Mouse (Mus musculus): Measurements from ENCODE around the gene Lbp. TPM values are rescaled to one million over a fixed set of nuclear protein-coding genes. Genes with fewer than 3 reads are reported as not detected.
A peak's percentile ranks its signal among the peaks of the same experiment; 100 is the strongest.

Gene Lbp
- total RNA-seq (2021) = 1 to 10 TPM; 1.6 to 2.7 TPM

DNA sequence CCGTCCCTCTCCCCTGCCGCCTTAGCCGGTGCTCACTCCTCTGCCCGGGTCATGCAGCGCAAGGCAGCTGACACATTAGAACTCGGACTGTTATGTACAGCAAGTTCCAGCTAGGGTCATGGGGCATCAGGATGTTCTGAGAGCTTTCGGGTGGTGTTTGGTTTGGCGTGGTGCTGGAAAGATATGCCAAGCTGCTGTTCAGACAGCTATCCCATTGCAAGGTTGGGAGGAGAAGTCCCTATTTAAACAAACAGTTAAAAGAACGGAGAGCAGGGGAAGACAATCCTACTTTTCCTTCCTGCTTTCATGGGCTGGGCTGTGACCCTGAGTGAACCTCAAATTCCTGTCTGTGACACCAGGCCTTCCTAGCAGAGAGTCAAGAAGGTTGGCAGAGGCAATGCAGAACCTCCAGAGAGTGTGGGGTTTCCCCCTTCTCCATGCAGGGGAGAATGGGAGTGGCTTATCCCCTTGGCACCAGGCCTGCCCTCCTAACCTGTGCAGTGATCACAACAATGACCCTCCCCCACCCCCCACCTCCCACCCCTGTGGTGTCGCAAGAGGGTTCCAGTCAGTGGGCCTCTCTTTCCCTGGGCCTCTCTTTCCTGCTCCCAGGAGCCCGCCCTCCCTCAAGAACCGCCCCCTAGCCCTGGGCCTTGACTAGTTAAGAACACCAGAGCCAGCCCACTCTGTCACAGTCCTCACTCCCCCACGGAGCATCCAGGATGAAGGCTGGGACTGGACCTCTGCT, at the start of gene Lbp:
Lbp (plus strand) TSS at position 546 of the 748 bp plus-strand sequence.
- intact Hi-C loops (cut with DNase I) = no loop called here

DNA sequence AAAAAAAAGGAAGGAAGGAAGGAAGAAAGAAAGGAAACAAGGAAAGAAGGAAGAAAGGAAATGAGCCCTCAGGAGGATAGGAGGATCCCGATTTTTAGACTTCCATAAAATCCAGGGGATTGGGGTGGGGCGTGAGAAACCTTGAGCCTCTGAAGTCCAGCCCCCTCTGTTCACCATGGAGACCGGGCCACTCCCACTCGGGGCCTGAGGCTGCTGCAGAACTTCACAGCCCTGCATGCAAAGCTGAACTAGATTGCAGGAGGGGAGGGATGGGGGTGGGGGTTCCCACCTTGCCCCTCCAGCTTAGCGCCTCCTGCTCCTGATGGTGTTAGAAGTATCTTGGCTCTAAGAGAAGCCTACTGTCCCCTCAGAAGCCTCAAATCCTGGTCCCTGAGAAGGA, 49.4 kb upstream of the Lbp start:
- DNase-seq (ENCODE audit: low spot score in 2 of 2) = no peak
- intact Hi-C loops (cut with DNase I) = no loop called here

More for the DNA sequence above, at the start of gene Lbp:
- DNase-seq (ENCODE audit: low spot score in 2 of 2) = no peak

DNA sequence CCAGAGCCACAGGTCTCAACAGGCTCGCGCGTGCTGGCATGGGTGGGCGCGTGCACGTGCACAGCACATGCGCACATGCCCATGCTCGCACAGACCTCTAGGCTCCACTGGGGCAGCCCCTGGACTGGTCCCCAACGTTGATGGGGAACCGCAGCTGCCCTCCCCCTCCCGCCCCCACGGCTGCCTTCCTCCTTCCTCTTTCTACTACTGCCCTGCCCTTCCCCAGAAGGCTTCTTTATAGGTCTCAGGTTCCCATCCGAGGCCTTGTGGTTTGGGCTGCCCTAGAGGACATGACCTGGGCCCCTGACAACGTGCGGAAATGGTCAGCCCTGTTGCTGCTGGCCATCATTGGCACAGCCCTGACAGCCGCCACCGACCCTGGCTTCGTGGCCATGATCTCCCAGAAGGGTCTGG, 48.3 kb upstream of the Lbp start, which contains the start of gene Bpi:
Bpi (plus strand) TSS at position 90 of the 414 bp plus-strand sequence.
- intact Hi-C loops (cut with DNase I) = loop anchor here (2.0 kb wide), 1 partner anchor 49 kb away; no protein-coding TSS in a partner anchor

DNA sequence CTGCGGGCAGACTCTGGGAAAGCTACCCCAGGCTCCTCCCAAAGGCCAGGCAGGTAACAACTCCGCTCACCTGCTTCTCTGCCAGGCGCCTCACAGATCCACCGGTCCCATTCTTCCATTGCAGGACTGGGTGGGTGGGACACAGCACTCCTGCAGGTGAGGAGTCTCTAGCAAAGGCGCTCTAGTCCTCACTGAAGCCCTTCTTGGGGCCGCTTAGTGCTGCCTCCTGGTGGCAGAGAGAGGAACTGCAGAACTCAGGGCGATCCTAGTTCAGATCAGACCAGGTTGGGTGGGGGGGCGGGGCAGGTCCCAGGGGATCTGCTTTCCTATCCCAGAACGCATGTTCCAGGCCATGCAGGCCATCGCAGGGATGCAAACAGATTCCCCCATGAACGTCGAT, 47.5 kb upstream of the Lbp start:
- peak in 1 of 2 experiments; percentile 46 for DNase-seq (ENCODE audit: low spot score in 2 of 2)
- intact Hi-C loops (cut with DNase I) = loop anchor here (2.0 kb wide), 1 partner anchor 50 kb away; no protein-coding TSS in a partner anchor

More for the DNA sequence above, 48.3 kb upstream of the Lbp start, which contains the start of gene Bpi:
- no peak for DNase-seq (ENCODE audit: low spot score in 2 of 2)

DNA sequence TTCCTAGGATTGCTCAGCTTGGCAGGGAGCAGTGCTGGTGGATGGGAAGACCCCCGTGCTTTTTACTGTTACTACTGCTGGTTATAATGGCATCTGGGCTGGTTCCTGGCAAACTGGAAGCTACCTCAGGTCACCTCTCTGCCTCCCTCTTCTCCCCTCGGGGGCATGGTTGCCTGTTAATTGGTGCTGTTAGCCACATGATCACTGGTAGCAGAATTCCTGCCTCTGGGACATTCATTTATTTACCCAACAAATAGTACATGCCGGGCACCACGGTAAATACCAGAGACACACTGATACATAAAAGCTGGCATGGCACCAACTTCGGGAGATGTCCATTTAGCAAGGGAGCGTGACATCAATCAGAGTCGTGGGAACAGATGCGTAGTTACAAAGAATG, 46.8 kb upstream of the Lbp start:
- DNase-seq (ENCODE audit: low spot score in 2 of 2) = no peak

DNA sequence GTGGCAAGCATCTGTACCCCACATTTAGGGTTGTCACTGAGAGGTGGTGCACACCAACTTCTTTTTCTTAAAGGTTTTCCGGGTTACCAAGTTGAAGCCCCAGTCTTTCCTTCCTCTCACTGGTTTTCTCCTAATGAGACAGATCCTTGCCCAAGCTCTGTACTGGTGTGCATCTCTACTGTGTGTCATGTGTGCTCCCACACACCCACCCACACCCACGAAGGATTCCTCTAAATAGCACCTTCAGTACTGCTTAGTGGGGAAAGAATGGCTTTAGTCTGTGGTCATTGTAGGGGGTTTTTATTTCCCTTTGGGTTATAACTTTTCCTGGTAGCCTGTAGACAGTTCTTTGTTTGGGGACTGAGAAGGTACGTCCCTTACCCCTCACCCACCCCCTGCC, 41.4 kb upstream of the Lbp start:
- intact Hi-C loops (cut with DNase I) = no loop called here
- DNase-seq (ENCODE audit: low spot score in 2 of 2) = peak in 1 of 2 experiments; percentile 65

More for the DNA sequence above, 46.8 kb upstream of the Lbp start:
- intact Hi-C loops (cut with DNase I) = loop anchor here (2.0 kb wide), 1 partner anchor 51 kb away; no protein-coding TSS in a partner anchor

DNA sequence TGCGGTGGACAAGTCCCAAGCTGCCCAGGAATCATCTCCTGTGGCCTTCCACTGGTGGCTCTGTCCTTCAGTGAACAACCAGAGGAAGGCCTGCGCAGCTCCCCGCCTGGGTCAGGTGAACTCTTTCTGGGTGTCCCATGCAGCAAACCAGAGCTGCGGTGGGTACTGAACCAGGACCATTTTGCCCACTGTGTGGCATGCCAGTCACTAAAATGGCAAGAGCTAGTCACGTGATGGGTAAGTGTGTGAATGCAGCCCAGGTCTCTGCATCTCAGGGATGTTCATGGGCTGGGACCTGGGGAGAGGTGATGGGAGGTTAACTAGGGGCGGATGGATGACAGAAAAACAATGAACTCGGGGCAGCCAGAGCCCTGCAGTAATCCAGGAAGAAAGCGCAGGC, 36.3 kb upstream of the Lbp start:
- no peak for DNase-seq (ENCODE audit: low spot score in 2 of 2)
- intact Hi-C loops (cut with DNase I) = no loop called here

DNA sequence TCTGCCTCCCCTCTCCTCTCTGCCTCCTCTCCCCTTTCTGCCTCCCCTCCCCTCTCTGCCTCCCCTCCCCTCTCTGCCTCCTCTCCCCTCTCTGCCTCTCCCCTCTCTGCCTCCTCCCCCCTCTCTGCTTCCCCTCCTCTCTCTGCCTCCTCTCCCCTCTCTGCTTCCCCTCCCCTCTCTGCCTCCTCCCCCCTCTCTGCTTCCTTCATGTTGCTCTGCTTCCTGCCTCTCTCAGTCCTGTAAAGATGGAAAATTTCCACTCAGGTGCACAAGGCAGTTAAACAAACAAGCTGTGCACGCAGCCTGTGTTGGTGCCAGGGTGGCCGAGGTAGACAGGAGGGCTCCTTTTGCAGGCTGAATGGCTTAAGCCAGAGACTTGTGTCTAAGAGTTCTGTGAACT, 32.6 kb upstream of the Lbp start:
- no peak for DNase-seq (ENCODE audit: low spot score in 2 of 2)
- intact Hi-C loops (cut with DNase I) = no loop called here

DNA sequence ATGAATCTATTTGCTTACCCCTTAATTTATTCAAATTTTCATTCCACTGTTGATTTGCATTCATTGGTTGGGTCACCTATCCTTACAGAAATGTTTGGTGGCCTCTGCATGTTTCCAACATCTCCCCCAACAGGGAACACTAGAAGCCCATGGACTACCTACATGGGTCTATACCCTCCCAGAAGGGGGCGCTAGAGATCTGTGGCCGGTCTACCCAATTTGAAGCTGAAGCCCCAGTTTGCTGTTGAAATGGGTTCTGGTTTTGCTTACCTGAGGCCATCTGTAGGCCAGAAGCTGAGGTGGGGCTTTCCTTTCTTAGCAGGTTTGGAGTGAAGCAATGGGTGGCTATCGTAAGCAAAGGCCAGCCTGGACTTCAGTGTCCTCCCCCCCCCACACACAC, 30.9 kb upstream of the Lbp start:
- intact Hi-C loops (cut with DNase I) = no loop called here

DNA sequence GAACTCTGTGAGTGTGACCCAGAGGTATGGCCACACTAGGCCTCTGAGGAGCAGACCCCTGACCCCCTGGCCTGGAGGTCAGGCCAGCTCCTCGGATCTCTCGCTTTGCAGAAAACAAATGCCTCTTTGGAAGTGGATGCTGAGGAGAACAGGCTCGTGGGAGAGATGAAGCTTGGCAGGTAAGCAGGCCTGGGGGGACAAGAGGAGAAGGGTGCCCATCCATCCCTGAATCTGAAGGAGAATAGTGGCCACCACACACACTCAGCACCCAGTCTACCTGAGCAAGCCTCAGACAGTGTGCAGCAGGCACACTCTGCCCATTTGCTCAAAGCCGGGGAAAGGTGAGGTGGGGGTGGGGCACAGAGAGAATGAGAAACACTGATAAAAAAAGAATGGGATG, 30.5 kb upstream of the Lbp start:
- intact Hi-C loops (cut with DNase I) = no loop called here
- no peak for DNase-seq (ENCODE audit: low spot score in 2 of 2)

More for the DNA sequence above, 30.9 kb upstream of the Lbp start:
- DNase-seq (ENCODE audit: low spot score in 2 of 2) = no peak

DNA sequence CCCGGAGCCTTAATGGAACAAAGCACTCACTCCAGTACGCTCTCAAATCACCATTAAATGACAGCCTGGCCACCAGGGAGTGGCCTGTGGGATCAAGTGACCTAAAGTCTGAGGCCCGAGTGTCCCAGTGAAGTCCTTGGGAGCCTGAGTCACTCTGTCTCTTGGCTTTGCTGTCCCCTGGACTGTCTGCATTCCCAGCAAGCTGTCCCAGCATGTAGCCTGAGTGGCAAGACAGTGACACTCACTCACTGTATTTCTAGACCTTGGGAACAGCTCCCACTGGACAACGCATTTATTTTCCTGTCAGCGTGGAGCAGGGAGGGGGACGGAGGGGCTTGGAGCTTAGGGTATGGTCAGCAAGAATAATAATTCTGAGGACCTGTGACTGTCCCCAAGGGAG, 29.8 kb upstream of the Lbp start:
- DNase-seq (ENCODE audit: low spot score in 2 of 2) = no peak
- intact Hi-C loops (cut with DNase I) = no loop called here

DNA sequence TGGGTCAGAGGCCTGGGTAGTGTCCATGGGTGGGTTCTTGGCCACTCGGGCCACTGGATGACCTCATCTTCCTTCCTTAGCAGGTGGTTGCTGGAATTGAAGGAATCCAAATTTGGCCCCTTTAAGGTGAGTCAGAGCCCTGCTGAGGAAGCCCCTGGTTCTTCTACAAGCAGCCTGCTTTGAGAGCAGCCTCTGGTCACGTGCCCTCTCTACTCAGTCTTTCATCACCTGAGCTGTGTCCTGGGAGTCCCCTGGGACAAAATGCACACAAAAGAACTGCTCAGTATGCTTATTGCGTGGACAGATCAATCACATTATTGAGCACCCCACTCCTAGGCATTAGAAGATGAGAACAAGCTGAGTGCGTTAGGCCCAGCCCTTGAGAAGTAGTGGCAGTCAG, 29.4 kb upstream of the Lbp start:
- intact Hi-C loops (cut with DNase I) = no loop called here
- DNase-seq (ENCODE audit: low spot score in 2 of 2) = no peak

DNA sequence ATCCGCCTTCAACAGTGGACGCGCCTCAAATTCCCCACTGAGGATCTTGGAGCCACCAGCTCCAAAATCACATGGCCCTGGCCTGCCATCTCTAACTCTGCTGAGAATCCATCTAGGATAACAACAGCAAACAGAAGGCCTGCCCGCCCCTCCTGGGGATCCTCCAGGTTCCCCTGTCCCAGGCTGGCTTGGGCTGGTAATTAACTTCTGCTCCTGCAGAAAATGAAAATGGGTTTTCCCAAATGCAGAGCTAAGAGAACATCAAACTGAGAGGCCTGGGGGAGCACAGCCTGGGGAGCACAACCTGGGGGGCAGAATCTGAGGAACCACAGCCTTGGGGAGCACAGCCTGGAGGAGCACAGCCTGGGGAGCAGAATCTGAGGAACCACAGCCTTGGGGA, 26.6 kb upstream of the Lbp start:
- no peak for DNase-seq (ENCODE audit: low spot score in 2 of 2)
- intact Hi-C loops (cut with DNase I) = loop anchor here (5.0 kb wide), 1 partner anchor 63 kb away; no protein-coding TSS in a partner anchor

DNA sequence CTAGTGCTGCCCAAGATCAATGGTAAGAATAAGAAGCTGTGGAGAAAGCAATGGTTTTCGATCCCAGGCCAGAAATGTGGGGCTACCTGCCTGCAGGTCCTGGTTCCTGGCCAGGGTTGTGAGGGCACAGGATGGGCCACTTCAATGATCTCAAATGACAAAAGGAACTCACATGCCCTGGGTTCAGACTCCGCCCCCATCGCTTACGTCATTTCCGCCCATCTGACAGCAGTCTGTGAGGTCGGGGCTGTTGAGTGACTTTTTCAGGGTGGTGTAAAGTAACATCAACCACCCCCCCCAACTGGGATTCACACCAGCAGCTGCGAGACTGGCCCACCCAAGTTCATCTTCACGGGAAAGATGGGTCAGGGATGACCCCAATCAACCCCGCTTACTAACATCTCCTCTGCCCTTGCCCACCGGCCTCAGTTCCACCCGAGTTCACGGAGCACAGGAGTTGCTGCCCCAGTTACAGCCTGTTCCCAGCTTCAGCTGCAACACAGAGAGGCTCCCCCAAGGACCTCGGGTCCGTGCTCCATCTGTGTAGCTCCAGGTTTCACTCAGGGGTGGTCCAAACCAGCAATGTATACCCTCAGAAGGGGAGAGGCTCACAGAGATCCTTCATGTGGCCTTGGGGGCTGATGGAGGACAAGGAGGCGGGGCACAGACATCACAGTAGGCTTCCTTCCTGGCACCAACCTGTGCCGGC, 24.6 kb upstream of the Lbp start:
- DNase-seq (ENCODE audit: low spot score in 2 of 2) = no peak
- intact Hi-C loops (cut with DNase I) = loop anchor here (5.0 kb wide), 1 partner anchor 61 kb away; no protein-coding TSS in a partner anchor

DNA sequence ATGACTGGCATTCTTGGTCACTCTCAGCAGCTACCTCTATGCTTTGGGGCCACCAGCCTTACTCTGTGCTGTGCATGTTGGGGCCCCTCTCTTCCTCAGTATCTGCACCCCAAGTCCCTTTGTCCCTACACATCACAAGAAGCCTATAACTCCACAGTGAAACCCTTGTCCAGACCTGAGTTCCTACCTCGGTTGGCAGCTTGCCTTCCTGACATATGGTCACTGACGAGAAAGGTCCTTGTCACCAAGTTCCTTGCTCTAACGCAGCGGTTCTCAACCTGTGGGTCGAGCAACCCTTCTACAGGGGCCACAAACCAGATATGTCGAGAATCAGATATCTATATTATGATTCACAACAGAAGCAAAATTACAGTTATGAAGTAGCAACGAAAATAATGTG, 23.2 kb upstream of the Lbp start:
- intact Hi-C loops (cut with DNase I) = loop anchor here (5.0 kb wide), 1 partner anchor 59 kb away; no protein-coding TSS in a partner anchor

DNA sequence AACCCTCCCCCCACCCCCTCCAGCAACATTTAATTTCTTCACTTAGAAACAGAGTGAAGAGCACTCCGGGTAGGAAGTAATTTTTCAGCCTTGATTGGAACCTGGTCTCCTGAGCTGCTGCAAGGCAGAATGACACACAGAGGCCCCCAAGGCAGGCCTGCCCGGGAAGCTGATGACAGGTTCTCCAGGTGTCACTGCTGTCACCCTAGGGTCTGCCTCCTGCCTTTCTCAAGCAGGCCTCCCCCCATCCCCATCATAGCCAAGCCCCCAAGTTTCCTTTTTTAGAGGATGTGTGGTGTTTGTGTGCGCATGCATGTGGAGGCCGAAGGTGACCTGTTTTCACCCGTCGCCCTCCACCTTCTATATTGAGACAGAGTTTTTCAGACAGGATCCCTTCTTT, 22.5 kb upstream of the Lbp start:
- intact Hi-C loops (cut with DNase I) = loop anchor here (5.0 kb wide), 1 partner anchor 59 kb away; no protein-coding TSS in a partner anchor

More for the DNA sequence above, 23.2 kb upstream of the Lbp start:
- DNase-seq (ENCODE audit: low spot score in 2 of 2) = no peak

DNA sequence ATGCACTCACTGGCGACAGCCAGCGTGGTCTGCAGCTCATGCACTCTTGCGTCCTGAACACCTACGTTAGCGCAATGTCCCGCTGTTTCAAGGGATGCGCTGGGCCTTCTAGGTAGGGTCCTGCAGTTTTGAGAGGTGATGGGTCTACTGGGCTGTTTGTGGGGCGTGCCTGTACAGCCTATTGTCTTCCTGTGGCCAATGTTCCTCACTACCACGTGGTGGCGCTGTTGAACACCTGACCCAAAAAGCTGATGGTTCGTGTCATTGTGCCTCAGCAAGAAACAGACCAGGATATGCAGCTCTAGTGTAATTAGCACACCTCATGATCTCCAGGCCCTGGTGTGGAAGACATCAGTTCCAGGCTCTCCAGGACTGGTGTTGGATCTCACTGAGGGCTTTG, 21.7 kb upstream of the Lbp start:
- intact Hi-C loops (cut with DNase I) = loop anchor here (5.0 kb wide), 1 partner anchor 58 kb away; no protein-coding TSS in a partner anchor
- peak; percentile 26 to 43 for DNase-seq (ENCODE audit: low spot score in 2 of 2)

More for the DNA sequence above, 22.5 kb upstream of the Lbp start:
- DNase-seq (ENCODE audit: low spot score in 2 of 2) = no peak

DNA sequence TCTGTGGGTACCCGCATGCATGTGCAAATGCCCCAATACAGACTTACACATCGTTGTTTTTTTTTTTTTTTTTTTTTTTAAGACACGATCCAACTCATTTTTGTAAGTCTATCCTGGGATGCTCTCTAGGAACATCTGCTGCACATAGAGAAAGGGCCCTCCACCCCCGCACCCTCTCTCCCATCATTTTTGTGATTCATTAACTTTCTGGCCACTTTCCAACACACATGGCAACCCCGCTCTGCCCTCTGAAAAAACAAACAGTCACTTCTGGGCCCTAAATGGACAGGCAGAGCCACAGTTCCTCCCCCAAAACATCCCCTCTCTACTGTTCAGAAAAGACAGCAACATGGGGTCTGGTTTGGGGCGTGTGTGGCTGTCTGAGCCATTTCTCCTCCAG, 20.6 kb upstream of the Lbp start:
- peak in 1 of 2 experiments; percentile 43 for DNase-seq (ENCODE audit: low spot score in 2 of 2)
- intact Hi-C loops (cut with DNase I) = no loop called here

DNA sequence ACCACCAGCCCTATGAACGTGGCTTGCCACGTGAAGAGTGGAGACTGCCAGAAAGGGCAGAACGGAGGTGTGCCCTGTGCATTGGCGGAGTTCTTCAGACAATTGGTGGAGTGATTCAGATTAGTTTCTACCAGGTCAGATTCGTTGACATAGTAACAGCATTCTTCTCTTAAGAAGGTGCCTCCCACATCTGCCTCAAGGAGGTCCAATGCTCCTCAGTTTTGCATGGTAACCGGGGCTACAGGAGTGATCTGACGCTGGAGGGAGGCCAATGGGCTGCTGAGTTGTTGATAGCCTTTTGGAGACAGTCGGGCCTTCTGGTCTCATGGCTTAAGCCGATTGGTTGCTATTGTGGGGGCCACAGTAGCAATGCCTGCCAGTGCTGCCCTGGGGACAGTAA, 10.6 kb upstream of the Lbp start:
- DNase-seq (ENCODE audit: low spot score in 2 of 2) = no peak
- intact Hi-C loops (cut with DNase I) = no loop called here

DNA sequence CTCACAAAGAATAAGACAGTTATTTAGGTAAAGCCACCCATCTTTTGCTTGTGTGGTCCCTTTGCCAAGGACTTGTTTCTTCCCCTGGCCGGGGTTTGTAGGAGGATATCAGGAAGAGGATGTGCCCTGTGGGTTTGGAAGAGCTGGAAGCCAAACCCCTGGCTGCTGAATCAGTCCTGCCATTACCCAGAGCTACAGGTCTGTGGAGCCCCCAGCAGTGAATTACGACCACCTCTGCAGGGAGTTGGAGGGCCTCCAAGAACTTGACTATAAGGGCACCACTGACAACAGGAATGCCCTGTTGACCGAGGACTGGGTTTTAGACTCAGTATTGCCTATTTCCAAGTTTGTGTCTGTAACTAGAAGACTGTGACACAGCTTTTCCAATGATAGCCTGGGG, 7.1 kb upstream of the Lbp start:
- DNase-seq (ENCODE audit: low spot score in 2 of 2) = no peak
- intact Hi-C loops (cut with DNase I) = no loop called here

Data from left cerebral cortex, postnatal 25 days (tissue).